Mouse (Mus musculus) testis, adult 2 months (tissue): ENCODE measurements around the gene Serinc3. TPM values are rescaled to one million over a fixed set of nuclear protein-coding genes. Genes with fewer than 3 reads are reported as not detected.

ENCODE experiments used
- H3K27ac ChIP-seq: fragments of 200-500 bp; 2 replicates; pipeline ENCODE4 v1.5.1; 2012; ENCODE audit warnings: low read depth, low read length; ENCODE audit not compliant: control insufficient read depth, insufficient read depth
- H3K27me3 ChIP-seq: fragments of 200-500 bp; 2 replicates; pipeline ENCODE4 v1.6.1; 2012; ENCODE audit warnings: mild to moderate bottlenecking, low read length, moderate library complexity; ENCODE audit not compliant: control insufficient read depth, insufficient read depth
- H3K36me3 ChIP-seq: fragments of 200-500 bp; 2 replicates; pipeline ENCODE4 v1.6.1; 2012; ENCODE audit warnings: mild to moderate bottlenecking, low read length; ENCODE audit not compliant: control insufficient read depth, insufficient read depth
- H3K4me1 ChIP-seq: fragments of 200-500 bp; 2 replicates; pipeline ENCODE4 v1.6.1; 2012; ENCODE audit warnings: low read length; ENCODE audit not compliant: control insufficient read depth, insufficient read depth
- H3K4me3 ChIP-seq: fragments of 200-500 bp; 2 replicates; pipeline ENCODE4 v1.5.1; 2012; ENCODE audit warnings: low read depth, mild to moderate bottlenecking, low read length, moderate library complexity, mixed read lengths; ENCODE audit not compliant: control insufficient read depth
- CTCF ChIP-seq: fragments of 200-500 bp; IDR thresholded peaks from 2 replicates; pipeline ENCODE4 v1.5.1; 2012; ENCODE audit warnings: low read depth, mild to moderate bottlenecking, inconsistent platforms, low read length, moderate library complexity; ENCODE audit not compliant: control insufficient read depth, insufficient read depth, insufficient replicate concordance
- POLR2A ChIP-seq: fragments of 200-500 bp; IDR thresholded peaks from 2 replicates; pipeline ENCODE4 v1.6.1; 2012; ENCODE audit warnings: low read depth, mild to moderate bottlenecking, inconsistent platforms, low read length, moderate library complexity; ENCODE audit not compliant: control insufficient read depth
- polyA plus RNA-seq: library from polyadenylated mRNA; depleted of rRNA; stranded (reverse); fragments of >200 nt; gene quantifications from 2 replicates; pipeline ENCODE4 v1.2.3, GENCODE M21; 2012

Serinc3 gene
- polyA plus RNA-seq, 1 experiment, result 270 TPM

DNA sequence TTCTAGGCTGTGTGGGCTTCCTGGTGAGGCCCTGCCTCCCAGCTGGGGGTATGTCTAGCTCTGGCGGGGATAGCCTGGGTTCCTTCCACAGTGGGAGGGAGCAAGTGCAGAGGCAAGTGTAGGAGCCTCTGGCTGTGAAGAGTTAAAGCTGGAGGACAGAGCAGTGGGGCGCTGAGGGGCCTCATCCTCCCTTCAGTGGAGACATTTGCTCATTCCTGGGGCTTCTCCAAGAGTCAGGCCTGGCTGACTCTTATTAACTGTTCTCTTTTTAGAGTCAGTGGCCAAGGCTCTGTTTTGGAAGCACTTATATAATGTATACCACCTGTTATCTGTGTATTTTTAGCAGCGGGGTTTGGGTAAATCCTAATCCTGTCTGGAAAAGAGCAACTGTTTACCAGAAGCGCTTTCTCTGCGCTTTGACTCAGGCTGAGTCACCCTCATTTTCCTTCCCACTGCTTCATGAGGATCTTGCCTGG, 30.3 kb upstream of the Serinc3 start:
- Histone ChIP-seq H3K4me3 (no peak overlapping the region), H3K27me3 (no peaks in the 10 kb centered on the region), H3K4me1 (no peaks in the 10 kb centered on the region), H3K36me3 (no peaks in the 10 kb centered on the region), H3K27ac (no peak overlapping the region)
- TF ChIP-seq POLR2A (no peak), CTCF (no peak)

DNA sequence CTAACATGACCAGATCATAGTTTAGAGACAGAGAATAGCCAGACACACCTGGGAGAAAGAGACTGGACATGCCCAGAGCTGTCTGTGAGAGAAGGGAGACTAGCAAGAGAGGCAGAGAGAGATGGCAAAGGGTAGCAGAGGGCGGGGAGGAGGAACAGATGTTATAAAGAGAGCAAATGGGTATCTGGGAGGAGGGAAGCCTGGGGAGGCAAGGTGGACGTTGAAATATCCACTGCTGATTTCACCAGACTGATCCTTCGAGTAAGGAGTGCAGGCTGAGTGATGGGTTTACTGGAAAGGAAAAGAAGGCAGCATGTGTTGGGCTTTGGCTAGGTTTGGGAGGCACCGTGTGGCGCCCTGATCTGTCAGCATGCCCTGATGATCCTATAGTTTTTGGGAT, 29.5 kb upstream of the Serinc3 start:
- Histone ChIP-seq H3K36me3 (no peaks in the 10 kb centered on the region), H3K4me3 (no peak overlapping the region), H3K27ac (no peak overlapping the region), H3K27me3 (no peaks in the 10 kb centered on the region), H3K4me1 (no peaks in the 10 kb centered on the region)
- no peak for TF ChIP-seq CTCF
- no peak for TF ChIP-seq POLR2A

DNA sequence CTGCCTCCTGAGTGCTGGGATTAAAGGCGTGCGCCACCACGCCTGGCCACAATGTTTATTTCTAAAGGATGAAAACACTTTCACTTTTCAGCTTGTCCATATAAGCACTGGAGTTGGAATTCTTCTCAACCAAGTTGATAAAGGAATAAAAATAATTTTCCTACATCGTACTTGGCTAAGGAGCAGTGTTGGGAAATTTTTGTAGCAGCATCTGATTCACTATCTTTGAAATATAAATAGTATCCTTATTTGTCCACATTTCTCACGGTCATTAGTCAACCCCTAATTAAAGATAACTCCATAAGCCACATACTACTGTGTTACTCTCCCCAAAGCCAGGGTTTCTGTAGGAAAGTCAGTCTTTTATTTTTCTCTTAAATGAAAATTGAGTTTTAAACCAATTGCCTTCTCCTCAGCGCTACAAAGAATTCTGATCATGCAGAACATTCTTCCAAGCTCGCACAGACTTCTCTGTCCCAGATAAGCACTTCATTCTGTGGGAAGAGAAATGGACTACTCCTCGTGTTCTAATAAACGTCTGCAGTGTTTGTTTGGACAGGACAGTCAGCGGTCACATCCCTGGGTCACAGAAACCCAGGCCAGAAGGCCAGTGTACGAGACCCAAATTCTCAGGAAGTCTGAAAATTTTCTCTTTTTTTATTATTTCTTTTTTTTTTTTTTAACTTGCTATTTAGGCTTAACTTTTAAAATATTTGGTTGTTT, 26.1 kb upstream of the Serinc3 start:
- H3K27ac ChIP-seq, result no peak overlapping the region
- no peaks in the 10 kb centered on the region for H3K27me3 ChIP-seq
- H3K4me3 ChIP-seq, result no peak overlapping the region
- no peaks in the 10 kb centered on the region for H3K36me3 ChIP-seq
- TF ChIP-seq POLR2A (no peak), CTCF (no peak)
- 0 out of 2 replicates have a peak, but pooled peaks cover 2% of the 10 kb centered on the region for H3K4me1 ChIP-seq

DNA sequence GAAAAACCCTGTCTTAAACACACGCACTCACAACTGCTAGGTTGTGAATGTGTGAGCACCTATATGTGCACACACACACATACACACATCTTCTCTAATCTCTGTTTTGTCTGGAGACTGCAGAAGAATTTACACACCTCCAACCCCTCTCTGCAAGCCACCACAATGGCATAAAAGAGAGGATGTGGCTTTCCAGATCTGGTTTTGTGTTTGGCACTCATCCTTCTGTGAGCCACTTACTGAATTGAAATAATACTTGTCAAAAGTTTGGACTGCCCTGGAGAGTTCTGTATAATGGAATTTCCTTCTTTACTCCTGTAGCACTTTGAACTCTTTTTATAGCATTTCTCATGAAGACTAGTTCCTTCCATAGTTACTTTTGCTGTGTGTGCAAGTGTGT, 22.1 kb upstream of the Serinc3 start:
- peaks cover 2% of the 10 kb centered on the region; the same call in 1 of the 2 replicates for H3K4me1 ChIP-seq
- TF ChIP-seq POLR2A, result no peak
- no peak for TF ChIP-seq CTCF
- no peaks in the 10 kb centered on the region for H3K27me3 ChIP-seq

DNA sequence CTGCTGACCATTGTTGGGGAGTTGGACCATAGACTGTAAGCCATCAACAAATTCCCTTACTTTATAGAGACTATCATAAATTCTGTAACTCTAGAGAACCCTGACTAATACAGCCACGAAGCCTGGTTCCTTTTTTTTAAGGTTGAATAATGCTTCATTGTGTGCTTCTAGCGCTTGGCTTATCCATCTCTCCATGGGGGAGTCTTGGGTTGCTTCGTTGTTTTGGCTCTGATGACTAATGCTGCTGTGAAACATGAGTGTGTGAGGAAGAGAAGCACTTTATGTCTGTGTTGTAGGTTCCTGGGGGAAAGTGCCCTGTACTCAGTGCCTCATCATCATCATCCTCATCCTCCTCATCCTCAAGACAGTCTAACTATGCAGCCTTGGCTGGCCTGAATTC, 19.0 kb upstream of the Serinc3 start:
- no peaks in the 10 kb centered on the region for H3K27me3 ChIP-seq
- no peak for TF ChIP-seq POLR2A
- TF ChIP-seq CTCF, result no peak
- H3K4me1 ChIP-seq, result peaks cover 8% of the 10 kb centered on the region
- no peaks in the 10 kb centered on the region for H3K36me3 ChIP-seq
- H3K4me3 ChIP-seq, result no peak overlapping the region
- H3K27ac ChIP-seq, result no peak overlapping the region; the same call in 1 of the 2 replicates

More for the DNA sequence above, 22.1 kb upstream of the Serinc3 start:
- Histone ChIP-seq H3K36me3 (no peaks in the 10 kb centered on the region), H3K27ac (no peak overlapping the region), H3K4me3 (no peak overlapping the region)

DNA sequence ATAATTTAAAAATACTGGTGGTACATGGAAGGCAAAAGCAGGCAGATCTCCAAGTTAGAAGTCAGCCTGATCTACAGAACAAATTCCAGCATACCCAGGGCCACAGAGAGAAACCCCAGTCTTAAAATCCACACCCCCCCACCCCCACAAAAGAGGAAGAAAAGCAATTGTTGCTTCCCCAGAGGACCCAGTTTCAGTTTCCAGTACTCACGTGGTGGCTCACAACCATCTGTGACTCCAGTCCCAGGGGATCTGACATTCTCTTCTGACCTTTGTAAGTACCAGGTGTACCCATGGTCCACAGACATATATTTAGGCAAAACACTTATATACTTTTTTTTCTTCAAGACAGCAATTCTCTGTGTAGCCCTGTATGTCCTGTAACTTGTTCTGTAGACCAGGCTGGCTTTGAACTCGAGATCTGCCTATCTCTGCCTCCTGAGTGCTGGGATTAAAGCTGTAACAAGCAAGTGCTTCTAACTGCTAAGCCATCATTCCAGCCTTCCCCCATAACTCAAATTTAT, 17.8 kb upstream of the Serinc3 start:
- H3K27me3 ChIP-seq, result no peaks in the 10 kb centered on the region
- H3K4me3 ChIP-seq, result no peak overlapping the region
- H3K27ac ChIP-seq, result peak overlapping the region; percentile 16; the same call in 1 of the 2 replicates
- H3K4me1 ChIP-seq, result peaks cover 8% of the 10 kb centered on the region
- no peak for TF ChIP-seq POLR2A
- no peak for TF ChIP-seq CTCF
- no peaks in the 10 kb centered on the region for H3K36me3 ChIP-seq

DNA sequence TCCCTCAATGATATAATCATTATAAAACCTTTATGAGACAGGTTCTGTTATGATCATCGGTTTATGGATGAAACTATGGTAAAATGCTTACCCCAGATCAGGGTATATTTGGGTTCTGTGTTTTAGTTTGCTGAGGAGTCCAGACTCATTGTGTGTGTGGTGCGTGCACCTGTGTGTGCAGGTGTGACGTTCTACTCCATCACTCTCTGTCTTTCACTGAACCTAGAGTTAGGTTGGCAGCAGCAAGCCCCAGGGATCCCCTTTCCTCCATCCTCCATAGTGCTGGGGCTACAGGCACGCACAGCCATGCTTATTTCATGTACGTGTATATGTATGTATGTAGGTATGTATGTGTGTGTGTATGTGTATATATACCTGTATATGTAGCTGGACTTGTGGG, 17.1 kb upstream of the Serinc3 start:
- TF ChIP-seq POLR2A, result no peak
- no peak for TF ChIP-seq CTCF
- no peaks in the 10 kb centered on the region for H3K27me3 ChIP-seq
- H3K36me3 ChIP-seq, result no peaks in the 10 kb centered on the region
- H3K4me1 ChIP-seq, result peaks cover 8% of the 10 kb centered on the region
- no peak overlapping the region for H3K4me3 ChIP-seq
- no peak overlapping the region for H3K27ac ChIP-seq

DNA sequence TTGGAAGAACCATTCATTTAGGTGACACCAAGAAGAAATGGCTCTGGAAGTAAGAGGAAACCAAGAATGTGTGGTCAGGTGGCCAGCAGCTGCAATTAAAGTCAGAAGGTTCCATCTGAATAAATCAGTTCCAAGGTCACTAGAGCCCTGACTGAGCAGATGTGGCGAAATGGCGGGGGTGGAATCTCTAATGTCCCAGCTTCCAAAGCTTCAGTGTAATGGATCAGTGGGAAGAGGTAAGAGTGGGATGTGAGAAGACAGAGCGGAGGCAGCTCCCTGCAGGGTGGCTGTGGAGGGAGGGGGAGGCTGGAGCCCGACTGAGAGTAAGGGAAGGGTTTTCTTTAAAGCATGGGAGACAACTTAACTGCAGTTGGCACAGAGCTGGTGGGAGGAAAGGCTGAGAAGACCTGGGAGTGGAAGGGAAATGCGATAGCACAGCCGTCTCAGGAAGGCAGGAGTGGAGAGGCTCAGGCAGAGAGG, 16.5 kb upstream of the Serinc3 start:
- Histone ChIP-seq H3K27ac (peak overlapping the region; percentile 28; the same call in 1 of the 2 replicates), H3K36me3 (no peaks in the 10 kb centered on the region), H3K27me3 (no peaks in the 10 kb centered on the region), H3K4me3 (no peak overlapping the region), H3K4me1 (peaks cover 6% of the 10 kb centered on the region)
- TF ChIP-seq POLR2A, result no peak
- no peak for TF ChIP-seq CTCF
